Mouse (Mus musculus): Measurements from ENCODE around the gene Crb1.

GRCm38 (mm10) chr1:139379621-139379984 is 2.7 kb upstream of the Crb1 start:
- TF ChIP-seq ZKSCAN1 (IDR thresholded peaks at IDR 0.05; ENCODE audit: borderline replicate concordance, low read depth, low read length), result no peak
- TF ChIP-seq CTCF (conservative IDR thresholded peaks at IDR 0.05 in 1 of 2, IDR thresholded peaks at IDR 0.05 in 1 of 2; ENCODE audit: low read depth in 2 of 2, low read length in 2 of 2), result no peak
- TF ChIP-seq NELFE (IDR thresholded peaks at IDR 0.05; ENCODE audit: low read depth, low read length), result no peak
- no peak for TF ChIP-seq EP300 (IDR thresholded peaks at IDR 0.05; ENCODE audit: low read length)
- TF ChIP-seq POLR2A (IDR thresholded peaks at IDR 0.05; ENCODE audit: low read depth, low read length), result no peak
- no peak for TF ChIP-seq RCOR1 (conservative IDR thresholded peaks at IDR 0.05; ENCODE audit: low read depth, low read length)
- TF ChIP-seq PAX5 (IDR thresholded peaks at IDR 0.05; ENCODE audit: low read length), result no peak
- TF ChIP-seq ZNF384 (IDR thresholded peaks at IDR 0.05; ENCODE audit: low read depth, low read length), result no peak
- no peak for TF ChIP-seq ZC3H11A (IDR thresholded peaks at IDR 0.05; ENCODE audit: low read depth, low read length)
- TF ChIP-seq NRF1 (IDR thresholded peaks at IDR 0.05; ENCODE audit: low read depth, low read length), result no peak
- TF ChIP-seq USF1 (IDR thresholded peaks at IDR 0.05; ENCODE audit: low read depth, low read length), result no peak
- no peak for TF ChIP-seq ETS1 (conservative IDR thresholded peaks at IDR 0.05; ENCODE audit: low read depth, low read length)
- no peak for TF ChIP-seq MAX (IDR thresholded peaks at IDR 0.05; ENCODE audit: low read length)
- no peak for TF ChIP-seq MAFK (IDR thresholded peaks at IDR 0.05; ENCODE audit: insufficient replicate concordance, low read length)

Data from CH12.LX (cell line).